Mouse (Mus musculus): ENCODE data around the gene Fbp1. TPM values are rescaled to one million over a fixed set of nuclear protein-coding genes. Genes with fewer than 3 reads are reported as not detected.
"Not testable (repeated sequence)": the region's sequence is repeated elsewhere in the genome, so short reads cannot be mapped to it uniquely, and the experiment has no call there.

Fbp1 gene
- polyA plus RNA-seq, 1 experiment from 2014 or later: 43.1 TPM

DNA sequence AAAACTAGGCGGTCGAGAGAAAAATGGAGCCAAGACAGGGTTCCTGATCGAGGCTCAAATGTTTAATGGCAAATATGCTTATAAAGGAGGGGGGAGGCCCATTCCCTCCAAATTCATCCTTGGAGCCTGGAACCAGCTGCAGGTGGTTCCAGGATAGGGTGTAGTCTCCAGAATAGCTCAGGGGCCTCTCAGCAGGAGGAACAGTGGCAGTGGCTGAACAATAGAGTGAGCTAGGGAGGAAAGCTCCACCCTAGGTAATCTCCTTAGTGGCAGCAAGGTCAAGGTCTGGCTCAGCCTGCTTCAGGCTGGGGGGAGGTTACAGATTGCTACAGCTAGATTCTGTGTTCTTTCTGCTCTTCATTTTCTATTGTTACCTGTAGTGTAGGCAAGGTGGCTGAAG lies 72.4 kb downstream of the Fbp1 start:
- WGBS (ENCODE audit: insufficient replicate concordance): 70% methylated on average over 3 of the region's 3 CpGs

More for the DNA sequence above, 72.4 kb downstream of the Fbp1 start:
- not testable (repeated sequence) for H3K4me1 ChIP-seq (replicated peaks); H3K36me3 ChIP-seq (replicated peaks); H3K4me3 ChIP-seq (replicated peaks); ATAC-seq (ENCODE audit: insufficient read depth); H3K27ac ChIP-seq (replicated peaks); H3K4me2 ChIP-seq; H3K9me3 ChIP-seq (replicated peaks); H3K9ac ChIP-seq
- peaks cover 11% of the 10 kb centered on the region; the same call in 1 of the 2 replicates for H3K27me3 ChIP-seq

Other genes starting within 250 kb of the Fbp1 start
- gene Platr25, start 127.6 kb downstream of the Fbp1 start, polyA plus RNA-seq (2015; fragmentation: Nextera tagmentation; extraction: Ambion mirVana): 3.5 and 4.1 TPM in 2 replicates
- gene Gm5141, start 102.5 kb downstream of the Fbp1 start, polyA plus RNA-seq (2015; fragmentation: Nextera tagmentation; extraction: Ambion mirVana): 0.81 and 0.93 TPM in 2 replicates
- 0.44 and 1.0 TPM in 2 replicates for gene Fbp2, start 29.9 kb downstream of the Fbp1 start, polyA plus RNA-seq (2015; fragmentation: Nextera tagmentation; extraction: Ambion mirVana)
- gene 2010111I01Rik, start 76.6 kb upstream of the Fbp1 start, polyA plus RNA-seq (2015; fragmentation: Nextera tagmentation; extraction: Ambion mirVana): 14.6 and 15.6 TPM in 2 replicates

Data from liver, embryonic 15.5 days (tissue).